9 mouse cellular contexts compared by ENCODE assay signal in genomic region chr6:113418441-113419198, GRCm38 (mm10). TPM values are rescaled to one million over a fixed set of nuclear protein-coding genes. Genes with fewer than 3 reads are reported as not detected.
DNase-seq lines count a peak whose midpoint lies in the region; ATAC-seq and TF ChIP-seq lines count a peak whose summit lies in the region.
"Had no signal": no experiment of that assay in that cellular context is flagged by ENCODE, and none has a peak within 500 bp of the region (broad histone marks: within the 10 kb centered on the region; RNA-seq: fewer than 3 reads in every experiment).

No protein-coding gene starts in this region.

- peak overlapping the region; percentile 82 for H3K4me2 ChIP-seq in forebrain, postnatal 0 days (ENCODE audit: low read depth)

- TF ChIP-seq POLR2A in testis, adult 2 months (IDR thresholded peaks at IDR 0.05; ENCODE audit: control insufficient read depth, low read depth, low read length): no peak
- TF ChIP-seq POLR2A in olfactory bulb, adult 2 months (IDR thresholded peaks at IDR 0.05; ENCODE audit: insufficient read depth, low read depth, low read length): no peak

- intact Hi-C loops in gastrocnemius, adult 2 months (cut with DNase I): no loop called here
- intact Hi-C loops in gastrocnemius, postnatal 14 days (cut with DNase I; ENCODE audit: low total_unique reads): no loop called here

- ATAC-seq in forebrain, postnatal 0 days: peak; percentile 62

- peak overlapping the region; percentile 63 for H3K9ac ChIP-seq in forebrain, postnatal 0 days

- H3K4me1 ChIP-seq in testis, adult 2 months (ENCODE audit: control insufficient read depth, insufficient read depth, low read length): peaks cover 9% of the 10 kb centered on the region
- H3K4me1 ChIP-seq in forebrain, postnatal 0 days (ENCODE audit: insufficient read depth): no peaks in the 10 kb centered on the region
- peaks cover 21% of the 10 kb centered on the region for H3K4me1 ChIP-seq in olfactory bulb, adult 2 months (ENCODE audit: control insufficient read depth, insufficient read depth, low read length)

- no peaks in the 10 kb centered on the region for H3K9me3 ChIP-seq in forebrain, postnatal 0 days (ENCODE audit: low read length)

- TF ChIP-seq CTCF in gastrocnemius, adult 2 months (IDR thresholded peaks at IDR 0.05): no peak
- 0 out of 2 replicates have a peak, but pooled peaks have one; percentile 1 for TF ChIP-seq CTCF in testis, adult 2 months (IDR thresholded peaks at IDR 0.05; ENCODE audit: control insufficient read depth, insufficient read depth, insufficient replicate concordance, low read depth, low read length)
- no peak for TF ChIP-seq CTCF in forebrain, postnatal 0 days (IDR thresholded peaks at IDR 0.05; ENCODE audit: low read depth)
- no peak for TF ChIP-seq CTCF in olfactory bulb, adult 2 months (IDR thresholded peaks at IDR 0.05; ENCODE audit: insufficient read depth, low read depth, low read length)

- DNase-seq in gastrocnemius, adult 2 months: peak; percentile 39
- no peak for DNase-seq in gastrocnemius, postnatal 14 days
- no peak for DNase-seq in testis, postnatal 10 days (ENCODE audit: low spot score)
- DNase-seq in forebrain, postnatal 0 days: no peak
- peak; percentile 47 for DNase-seq in liver
- DNase-seq in urinary bladder, postnatal 36 days (ENCODE audit: low spot score in 2 of 2): no peak

- H3K36me3 ChIP-seq in testis, adult 2 months (ENCODE audit: control insufficient read depth, insufficient read depth, low read length): no peaks in the 10 kb centered on the region
- no peaks in the 10 kb centered on the region; the same call in 1 of the 2 replicates for H3K36me3 ChIP-seq in forebrain, postnatal 0 days (ENCODE audit: insufficient read depth)

- 12% methylated on average over 16 of the region's 16 CpGs for WGBS in forebrain, postnatal 0 days
- 7% methylated on average over 16 of the region's 16 CpGs for WGBS in olfactory bulb, adult 2 months

- H3K4me3 ChIP-seq in gastrocnemius, adult 2 months: peak overlapping the region; percentile 91
- H3K4me3 ChIP-seq in testis, adult 2 months (ENCODE audit: control insufficient read depth, low read depth, low read length): peak overlapping the region; percentile 95
- peak overlapping the region; percentile 59 for H3K4me3 ChIP-seq in forebrain, postnatal 0 days (ENCODE audit: low read depth, low read length)
- peak overlapping the region; percentile 68 for H3K4me3 ChIP-seq in olfactory bulb, adult 2 months (ENCODE audit: insufficient read depth, low read depth, low read length)

- peak overlapping the region; percentile 91 for H3K27ac ChIP-seq in gastrocnemius, adult 2 months
- 0 out of 2 replicates have a peak overlapping the region, but pooled peaks have one; percentile 33 for H3K27ac ChIP-seq in testis, adult 2 months (ENCODE audit: control insufficient read depth, insufficient read depth, low read depth, low read length)
- H3K27ac ChIP-seq in forebrain, postnatal 0 days (ENCODE audit: low read depth, low read length): peak overlapping the region; percentile 17; the same call in 1 of the 2 replicates
- peak overlapping the region; percentile 43 for H3K27ac ChIP-seq in olfactory bulb, adult 2 months (ENCODE audit: insufficient read depth, low read depth, low read length)

- H3K27me3 ChIP-seq in testis, adult 2 months (ENCODE audit: control insufficient read depth, insufficient read depth, low read length): no peaks in the 10 kb centered on the region
- H3K27me3 ChIP-seq in forebrain, postnatal 0 days (ENCODE audit: insufficient read depth, low read length): no peaks in the 10 kb centered on the region

RNA-seq across cellular contexts. Expression of gene Rpusd3, which starts 0.5 kb away (rescaled TPM):
- total RNA-seq in gastrocnemius, adult 2 months (2021): 1 to 10 TPM; 7.7 to 8.3 TPM
- 10 to 100 TPM; 11.1 to 13.3 TPM for total RNA-seq in gastrocnemius, postnatal 14 days (2021)
- polyA plus RNA-seq in testis, adult 2 months (2012; rRNA removed): 28.3 and 32.4 TPM in 2 replicates
- 20.5 and 23.5 TPM in 2 replicates for total RNA-seq in forebrain, postnatal 0 days (2014; rRNA removed)
- polyA plus RNA-seq in forebrain, postnatal 0 days (2015; fragmentation: Nextera tagmentation; extraction: Ambion mirVana): 16.9 and 20.4 TPM in 2 replicates
- not detected in 2 replicates for polyA plus RNA-seq in olfactory bulb, adult 2 months (2012; ENCODE audit: insufficient read depth, insufficient read length, low replicate concordance, missing spikeins)

RNA-seq across cellular contexts. Expression of gene Cidec, which starts 16.9 kb away (rescaled TPM):
- total RNA-seq in gastrocnemius, adult 2 months (2021): 1 to 10 TPM in 1 of 2 experiments, under 1 TPM in 1; 0.97 to 5.0 TPM
- total RNA-seq in gastrocnemius, postnatal 14 days (2021): 1 to 10 TPM in 1 of 2 experiments, under 1 TPM in 1; 0.51 to 2.7 TPM
- 1.7 and 5.7 TPM in 2 replicates for polyA plus RNA-seq in testis, adult 2 months (2012; rRNA removed)
- not detected in 2 replicates for total RNA-seq in forebrain, postnatal 0 days (2014; rRNA removed)
- not detected in 2 replicates for polyA plus RNA-seq in forebrain, postnatal 0 days (2015; fragmentation: Nextera tagmentation; extraction: Ambion mirVana)
- not detected in 2 replicates for polyA plus RNA-seq in olfactory bulb, adult 2 months (2012; ENCODE audit: insufficient read depth, insufficient read length, low replicate concordance, missing spikeins)
- total RNA-seq: layer of hippocampus, postnatal 25 days had no signal

RNA-seq across cellular contexts. Expression of gene Jagn1, which starts 23.7 kb away (rescaled TPM):
- 10 to 100 TPM; 28.2 to 29.7 TPM for total RNA-seq in gastrocnemius, adult 2 months (2021)
- total RNA-seq in gastrocnemius, postnatal 14 days (2021): 10 to 100 TPM; 28.6 to 32.4 TPM
- polyA plus RNA-seq in testis, adult 2 months (2012; rRNA removed): 51.8 and 62.2 TPM in 2 replicates
- 37.7 and 43.6 TPM in 2 replicates for total RNA-seq in forebrain, postnatal 0 days (2014; rRNA removed)
- polyA plus RNA-seq in forebrain, postnatal 0 days (2015; fragmentation: Nextera tagmentation; extraction: Ambion mirVana): 61.3 and 81.8 TPM in 2 replicates
- polyA plus RNA-seq in olfactory bulb, adult 2 months (2012; ENCODE audit: insufficient read depth, insufficient read length, low replicate concordance, missing spikeins): not detected in 2 replicates

RNA-seq across cellular contexts. Expression of gene Ttll3, which starts 29.6 kb away (rescaled TPM):
- total RNA-seq in gastrocnemius, adult 2 months (2021): 1 to 10 TPM in 1 of 2 experiments, under 1 TPM in 1; 0.48 to 1.3 TPM
- total RNA-seq in gastrocnemius, postnatal 14 days (2021): 1 to 10 TPM; 1.3 TPM
- polyA plus RNA-seq in testis, adult 2 months (2012; rRNA removed): 133 and 137 TPM in 2 replicates
- 12.9 and 14.0 TPM in 2 replicates for total RNA-seq in forebrain, postnatal 0 days (2014; rRNA removed)
- 4.7 and 8.9 TPM in 2 replicates for polyA plus RNA-seq in forebrain, postnatal 0 days (2015; fragmentation: Nextera tagmentation; extraction: Ambion mirVana)
- polyA plus RNA-seq in olfactory bulb, adult 2 months (2012; ENCODE audit: insufficient read depth, insufficient read length, low replicate concordance, missing spikeins): not detected in 2 replicates

RNA-seq across cellular contexts. Expression of gene Il17re, which starts 39.7 kb away (rescaled TPM):
- under 1 TPM; 0.25 to 0.26 TPM for total RNA-seq in gastrocnemius, adult 2 months (2021)
- total RNA-seq in gastrocnemius, postnatal 14 days (2021): under 1 TPM; 0.31 to 0.49 TPM
- polyA plus RNA-seq in testis, adult 2 months (2012; rRNA removed): 6.1 and 7.8 TPM in 2 replicates
- not detected in 2 replicates for total RNA-seq in forebrain, postnatal 0 days (2014; rRNA removed)
- polyA plus RNA-seq in forebrain, postnatal 0 days (2015; fragmentation: Nextera tagmentation; extraction: Ambion mirVana): 0.14 and 0.28 TPM in 2 replicates
- polyA plus RNA-seq in olfactory bulb, adult 2 months (2012; ENCODE audit: insufficient read depth, insufficient read length, low replicate concordance, missing spikeins): not detected in 2 replicates

Comparison
In these comparisons a context has a peak if more than half of its experiments do, and no peak if none do; other contexts are left out.
1. DNase-seq: peak in gastrocnemius, adult 2 months (single experiment) and liver (single experiment); none in gastrocnemius, postnatal 14 days (single experiment), testis, postnatal 10 days (single experiment), forebrain, postnatal 0 days (single experiment) and urinary bladder, postnatal 36 days (0 of 2).
2. H3K27ac ChIP-seq: peak in every context shown above with its lines; median percentile 91 in gastrocnemius, adult 2 months; 43 in olfactory bulb, adult 2 months; 33 in testis, adult 2 months; 17 in forebrain, postnatal 0 days.
3. Peak in every context shown above with its lines, with median percentiles within 50 percentile points of each other: H3K4me3 ChIP-seq.